Mouse (Mus musculus) lung, postnatal 0 days (tissue): ENCODE measurements around the gene Cd47. TPM values are rescaled to one million over a fixed set of nuclear protein-coding genes. Genes with fewer than 3 reads are reported as not detected.

Experiments
- ATAC-seq: fragments of 200-750 bp; cut with Nextera tagmentation; 2 replicates; pipeline ENCODE4 v1.8.0; 2017; ENCODE audit warnings: moderate library complexity
- DNase-seq: peaks from one replicate; pipeline ENCODE4 v3.0.0-alpha.2; 2016; ENCODE audit warnings: low spot score
- H3K27ac ChIP-seq: fragments of 300-500 bp; sonication (generic); 2 replicates; pipeline ENCODE4 v1.5.1; 2014; ENCODE audit warnings: antibody characterized with exemption, mild to moderate bottlenecking, low read length, mixed read lengths
- H3K27me3 ChIP-seq: fragments of 300-500 bp; sonication (generic); replicated peaks from 2 replicates; pipeline ENCODE4 v1.6.1; 2014; ENCODE audit warnings: low read length, mixed read lengths; ENCODE audit not compliant: insufficient read depth
- H3K36me3 ChIP-seq: fragments of 300-500 bp; sonication (generic); 2 replicates; pipeline ENCODE4 v1.6.1; 2014; ENCODE audit warnings: low read length, mixed read lengths; ENCODE audit not compliant: insufficient read depth
- H3K4me1 ChIP-seq: fragments of 300-500 bp; sonication (generic); 2 replicates; pipeline ENCODE4 v1.6.1; 2014; ENCODE audit warnings: antibody characterized with exemption, low read depth, low read length, mixed read lengths; ENCODE audit not compliant: insufficient read depth
- H3K4me2 ChIP-seq: fragments of 300-500 bp; sonication (generic); replicated peaks from 2 replicates; pipeline ENCODE4 v1.6.1; 2014; ENCODE audit warnings: low read depth, mild to moderate bottlenecking, low read length, moderate library complexity, mixed read lengths
- H3K4me3 ChIP-seq: fragments of 300-500 bp; sonication (generic); 2 replicates; pipeline ENCODE4 v1.5.1; 2014; ENCODE audit warnings: low read depth, low read length
- H3K9ac ChIP-seq: fragments of 300-500 bp; sonication (generic); replicated peaks from 2 replicates; pipeline ENCODE4 v1.6.1; 2014; ENCODE audit warnings: low read depth, mild to moderate bottlenecking
- H3K9me3 ChIP-seq: fragments of 300-500 bp; sonication (generic); 2 replicates; pipeline ENCODE4 v1.6.1; 2016; ENCODE audit warnings: low read length, mixed read lengths
- CTCF ChIP-seq: IDR thresholded peaks from 2 replicates; pipeline ENCODE4 v1.5.1; 2016; ENCODE audit warnings: antibody characterized with exemption, mild to moderate bottlenecking
- EP300 ChIP-seq: IDR thresholded peaks from 2 replicates; pipeline ENCODE4 v1.6.1; 2016; ENCODE audit warnings: antibody characterized with exemption, mild to moderate bottlenecking, control low read depth
- WGBS: fragments of 180-500 bp; shearing (Covaris S2); extraction: QIAGEN DNeasy Blood & Tissue Kit; methylation state at CpG from one replicate; pipeline ENCODE4 v1.1.7; 2014; 5-methylcytosine and 5-hydroxymethylcytosine counted together
- polyA plus RNA-seq: library from polyadenylated mRNA; unstranded; fragments of >200 nt; fragmentation: Nextera tagmentation; extraction: Ambion mirVana; gene quantifications from 2 replicates; pipeline ENCODE4 v1.2.1, GENCODE M21; 2015

Cd47 gene
- polyA plus RNA-seq, 1 experiment from 2014 or later = 219 TPM

DNA sequence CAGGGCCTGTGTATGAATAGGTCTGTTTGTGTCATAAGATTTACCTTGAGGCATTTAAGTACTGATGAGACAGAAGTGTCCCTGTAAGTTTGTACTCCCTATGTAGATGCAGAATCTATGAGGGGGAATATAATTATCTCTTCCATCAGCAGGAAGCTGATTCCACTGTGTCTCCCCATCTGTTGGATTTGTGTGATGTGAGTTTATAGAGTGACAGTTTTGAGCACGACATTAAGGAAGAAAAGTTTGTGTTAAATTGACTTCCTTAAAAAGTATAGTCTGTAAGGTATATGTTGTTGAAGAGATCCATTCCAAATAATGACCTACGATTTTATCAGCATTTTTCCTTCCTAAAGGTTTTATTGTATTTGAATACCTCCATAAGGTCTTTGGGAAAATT, 106.6 kb downstream of the Cd47 start:
- ATAC-seq (no peak), DNase-seq (no peak)
- Histone ChIP-seq H3K36me3 (0 out of 2 replicates have a peak, but pooled peaks cover 9% of the 10 kb centered on the region), H3K4me2 (no peak overlapping the region), H3K4me3 (no peak overlapping the region), H3K27ac (no peak overlapping the region), H3K4me1 (peaks cover 10% of the 10 kb centered on the region), H3K27me3 (no peaks in the 10 kb centered on the region), H3K9me3 (no peaks in the 10 kb centered on the region), H3K9ac (no peak overlapping the region)
- WGBS = 65% methylated on average over 2 of the region's 2 CpGs
- no peak for TF ChIP-seq CTCF
- TF ChIP-seq EP300 = no peak

DNA sequence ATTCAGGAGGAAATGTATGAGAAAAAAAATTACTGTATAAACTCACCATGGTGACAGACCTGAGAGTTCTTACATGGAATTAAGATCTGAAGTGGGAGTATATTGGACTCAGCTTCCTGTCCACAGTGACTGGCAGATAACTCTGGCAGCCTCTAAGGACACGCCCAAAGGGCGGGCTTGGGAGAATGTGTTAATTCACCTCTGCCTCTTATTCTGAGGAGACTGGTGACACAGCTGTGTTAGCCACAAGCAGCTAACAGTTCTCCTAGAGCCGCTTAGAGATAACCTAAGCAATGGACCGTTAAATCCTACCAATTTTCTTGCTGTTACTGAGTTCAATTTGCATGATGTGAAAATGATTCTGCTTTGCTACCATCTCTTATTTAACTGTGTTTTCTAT, 107.0 kb downstream of the Cd47 start:
- Histone ChIP-seq H3K27me3 (no peaks in the 10 kb centered on the region), H3K4me1 (peaks cover 10% of the 10 kb centered on the region), H3K4me2 (no peak overlapping the region), H3K27ac (no peak overlapping the region), H3K9ac (no peak overlapping the region), H3K36me3 (0 out of 2 replicates have a peak, but pooled peaks cover 12% of the 10 kb centered on the region), H3K4me3 (no peak overlapping the region), H3K9me3 (no peaks in the 10 kb centered on the region)
- TF ChIP-seq CTCF (no peak), EP300 (no peak)
- WGBS = 36% methylated on average over 4 of the region's 4 CpGs
- ATAC-seq = peak; percentile 74
- peak; percentile 64 for DNase-seq

GRCm38 (mm10) chr16:49909536-49909935, 109.2 kb downstream of the Cd47 start:
- DNase-seq (no peak), ATAC-seq (no peak)
- H3K27ac ChIP-seq = no peak overlapping the region
- H3K9me3 ChIP-seq = no peaks in the 10 kb centered on the region
- WGBS = 80% methylated on average over 8 of the region's 8 CpGs
- H3K4me3 ChIP-seq = no peak overlapping the region
- H3K4me2 ChIP-seq = no peak overlapping the region
- peaks cover 10% of the 10 kb centered on the region for H3K4me1 ChIP-seq
- H3K9ac ChIP-seq = no peak overlapping the region
- H3K36me3 ChIP-seq = 0 out of 2 replicates have a peak, but pooled peaks cover 6% of the 10 kb centered on the region
- no peaks in the 10 kb centered on the region for H3K27me3 ChIP-seq
- TF ChIP-seq EP300 (no peak), CTCF (no peak)

DNA sequence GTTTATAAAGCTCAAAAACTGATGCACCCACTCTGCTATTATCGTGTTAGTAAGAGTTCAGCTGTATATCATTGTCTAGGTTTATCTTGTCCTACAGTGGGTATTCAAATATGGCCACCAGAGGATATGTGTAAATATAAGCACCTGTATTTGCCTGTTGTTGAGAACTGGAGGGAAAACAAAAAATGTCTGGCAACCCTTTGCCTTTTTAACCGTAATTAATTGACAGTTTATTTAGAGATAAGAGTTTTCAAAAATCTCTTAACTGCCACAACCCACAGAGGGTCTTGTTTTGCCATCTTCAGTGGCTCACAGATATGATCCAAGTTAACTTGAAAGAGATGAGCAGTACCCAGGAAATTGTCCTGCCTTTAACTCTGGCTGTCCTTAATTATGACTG, 113.8 kb downstream of the Cd47 start:
- Histone ChIP-seq H3K9ac (no peak overlapping the region), H3K4me1 (no peaks in the 10 kb centered on the region), H3K9me3 (no peaks in the 10 kb centered on the region), H3K36me3 (0 out of 2 replicates have a peak, but pooled peaks cover 6% of the 10 kb centered on the region), H3K4me2 (no peak overlapping the region), H3K27me3 (no peaks in the 10 kb centered on the region), H3K4me3 (no peak overlapping the region), H3K27ac (no peak overlapping the region)
- TF ChIP-seq EP300 (no peak), CTCF (no peak)
- WGBS = 73% methylated on average over 2 of the region's 2 CpGs
- no peak for DNase-seq
- no peak for ATAC-seq

DNA sequence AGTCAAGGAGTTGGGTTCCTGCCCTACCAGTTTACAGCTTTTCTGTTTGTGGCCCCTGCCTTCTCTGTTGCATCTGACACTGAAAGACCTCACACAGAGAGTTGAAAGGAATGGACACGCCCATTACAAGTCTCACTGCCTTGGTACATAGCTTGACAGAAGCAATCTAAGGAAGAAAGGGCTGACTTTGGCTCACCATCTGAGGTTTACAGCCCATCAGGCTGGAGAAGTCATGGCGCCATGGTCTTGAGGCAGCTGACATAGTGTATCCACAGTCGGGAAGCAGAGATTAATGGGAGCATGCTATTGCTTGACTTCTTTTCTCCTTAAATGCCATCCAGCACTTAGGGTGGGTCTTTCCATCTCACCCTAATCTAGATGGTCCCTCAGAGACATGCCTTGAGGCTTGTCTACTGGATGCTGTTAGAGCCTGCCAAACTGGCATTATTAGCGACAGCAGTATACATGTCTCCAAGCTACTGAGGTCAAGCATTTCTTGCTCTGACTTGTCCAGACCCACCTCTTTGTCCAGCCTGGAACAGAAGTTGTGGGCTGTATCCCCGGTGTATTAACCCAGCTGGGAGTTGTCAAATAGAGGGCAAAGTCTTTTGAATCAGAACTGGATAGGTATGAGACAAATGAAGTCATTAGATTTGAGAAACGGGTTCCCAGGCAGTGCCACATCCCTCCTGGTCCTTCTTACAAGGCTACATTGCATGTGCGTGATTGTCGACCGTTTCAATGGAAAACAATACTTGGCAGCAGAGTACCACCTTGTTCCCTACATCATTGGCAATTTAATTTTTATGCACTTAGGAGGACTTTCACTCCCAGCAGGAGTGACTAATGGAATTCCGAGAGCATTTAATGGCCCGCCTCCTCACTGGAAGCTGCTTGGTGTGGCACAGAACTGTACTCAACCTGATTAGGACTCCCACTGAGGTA, 115.5 kb downstream of the Cd47 start:
- no peak overlapping the region for H3K4me2 ChIP-seq
- no peaks in the 10 kb centered on the region for H3K4me1 ChIP-seq
- H3K4me3 ChIP-seq = no peak overlapping the region
- WGBS = 91% methylated on average over 11 of the region's 11 CpGs
- H3K27me3 ChIP-seq = no peaks in the 10 kb centered on the region
- 0 out of 2 replicates have a peak, but pooled peaks cover 6% of the 10 kb centered on the region for H3K36me3 ChIP-seq
- TF ChIP-seq CTCF (no peak), EP300 (no peak)
- ATAC-seq (no peak), DNase-seq (no peak)
- H3K27ac ChIP-seq = no peak overlapping the region
- H3K9ac ChIP-seq = no peak overlapping the region
- no peaks in the 10 kb centered on the region for H3K9me3 ChIP-seq

GRCm38 (mm10) chr16:49920191-49920590, 119.9 kb downstream of the Cd47 start:
- H3K9ac ChIP-seq = no peak overlapping the region
- H3K36me3 ChIP-seq = no peaks in the 10 kb centered on the region
- ATAC-seq (no peak), DNase-seq (no peak)
- H3K9me3 ChIP-seq = no peaks in the 10 kb centered on the region
- H3K27ac ChIP-seq = no peak overlapping the region
- no peaks in the 10 kb centered on the region for H3K4me1 ChIP-seq
- WGBS = 91% methylated on average over 10 of the region's 10 CpGs
- H3K27me3 ChIP-seq = no peaks in the 10 kb centered on the region
- H3K4me3 ChIP-seq = no peak overlapping the region
- no peak for TF ChIP-seq EP300
- TF ChIP-seq CTCF = no peak
- H3K4me2 ChIP-seq = no peak overlapping the region
